Mouse (Mus musculus) ES-Bruce4 (cell line): ENCODE data around the gene Psmf1. TPM values are rescaled to one million over a fixed set of nuclear protein-coding genes. Genes with fewer than 3 reads are reported as not detected.

ENCODE experiments used
- H3K27ac ChIP-seq: 2 replicates; pipeline ENCODE4 v1.5.1; 2012; ENCODE audit warnings: low read length, inconsistent platforms; ENCODE audit not compliant: insufficient read depth
- H3K27me3 ChIP-seq: 2 replicates; pipeline ENCODE4 v1.6.1; 2012; ENCODE audit warnings: mild to moderate bottlenecking, low read length, inconsistent platforms; ENCODE audit not compliant: control insufficient read depth, poor library complexity, insufficient read depth, severe bottlenecking
- H3K36me3 ChIP-seq: 2 replicates; pipeline ENCODE4 v1.6.1; 2012; ENCODE audit warnings: inconsistent platforms, mild to moderate bottlenecking, low read length, moderate library complexity; ENCODE audit not compliant: control insufficient read depth, poor library complexity, insufficient read depth, severe bottlenecking
- H3K4me1 ChIP-seq: one replicate; pipeline ENCODE4 v1.8.1; 2011; ENCODE audit warnings: low read length; ENCODE audit not compliant: control insufficient read depth, insufficient read depth
- H3K4me3 ChIP-seq: 2 replicates; pipeline ENCODE4 v1.5.1; 2011; ENCODE audit warnings: low read depth, mild to moderate bottlenecking, low read length
- H3K9ac ChIP-seq: 2 replicates; pipeline ENCODE4 v1.6.1; 2012; ENCODE audit warnings: low read depth, mild to moderate bottlenecking, inconsistent platforms; ENCODE audit not compliant: poor library complexity, severe bottlenecking
- H3K9me3 ChIP-seq: replicated peaks from 2 replicates; pipeline ENCODE4 v1.6.1; 2012; ENCODE audit warnings: mild to moderate bottlenecking, low read length, inconsistent platforms; ENCODE audit not compliant: control insufficient read depth, poor library complexity, insufficient read depth, severe bottlenecking
- CTCF ChIP-seq: IDR thresholded peaks from one replicate; pipeline ENCODE4 v1.8.1; 2011; ENCODE audit warnings: low read depth, low read length
- EP300 ChIP-seq: IDR thresholded peaks from 2 replicates; pipeline ENCODE4 v1.6.1; 2011; ENCODE audit warnings: low read depth, low read length; ENCODE audit not compliant: insufficient read depth
- POLR2A ChIP-seq: IDR thresholded peaks from one replicate; pipeline ENCODE4 v1.8.1; 2011; ENCODE audit warnings: low read length; ENCODE audit not compliant: insufficient read depth
- polyA plus RNA-seq: library from polyadenylated mRNA; stranded (reverse); fragments of >200 nt; gene quantifications from 2 replicates; pipeline ENCODE4 v1.2.4, GENCODE M21; 2011; ENCODE audit warnings: low read depth; ENCODE audit not compliant: missing spikeins, insufficient read depth, insufficient read length

The Psmf1 gene
- polyA plus RNA-seq: 34.1 and 38.5 TPM in 2 replicates

DNA sequence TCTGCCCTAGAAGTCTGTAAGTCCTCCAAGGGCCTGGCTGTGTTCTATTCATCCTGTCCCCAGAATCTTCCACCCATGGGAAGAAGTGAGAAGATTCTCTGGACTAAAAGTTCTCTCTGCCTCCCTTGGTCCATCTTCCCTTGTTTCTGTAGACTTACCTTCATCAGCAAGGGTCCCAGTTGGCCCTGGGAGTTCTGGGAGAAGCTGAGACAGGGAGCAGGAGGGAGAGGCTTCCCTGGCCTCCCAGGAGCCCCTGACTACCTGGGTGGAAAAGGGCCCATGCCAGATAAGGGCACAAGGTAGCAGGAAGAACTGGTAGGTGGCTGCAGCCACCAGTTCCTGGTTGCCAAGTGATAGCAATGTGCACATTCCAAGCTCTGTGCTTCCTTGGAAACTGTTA lies at the start of gene Psmf1:
Gene Psmf1 (minus strand): TSS at position 342 of the 400 bp plus-strand sequence.
- TF ChIP-seq POLR2A (no peak), CTCF (no peak), EP300 (no peak)
- Histone ChIP-seq H3K9ac (no peak within 1 kb of the TSS), H3K4me3 (no peak within 1 kb of the TSS)

DNA sequence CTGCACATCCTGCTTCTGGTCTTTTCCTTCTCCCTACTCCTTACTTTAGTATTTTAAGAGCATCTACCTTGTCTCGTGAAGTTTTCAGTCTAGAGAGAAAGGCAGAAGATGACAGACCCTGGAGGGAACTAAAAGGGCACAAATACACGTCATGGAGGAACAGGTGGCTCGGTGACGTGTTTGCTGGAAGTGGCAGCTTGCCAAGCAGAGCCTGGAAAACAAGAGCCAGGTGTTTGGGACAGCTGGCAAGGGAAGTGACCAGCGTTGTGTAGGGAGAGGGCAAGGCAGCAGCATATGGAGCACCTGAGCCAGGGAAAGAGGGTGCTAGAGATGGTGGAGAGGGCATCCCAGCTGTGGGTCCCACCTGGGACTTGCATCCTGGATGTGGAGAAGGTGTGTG lies 47.2 kb upstream of the Psmf1 start:
- no peaks in the 10 kb centered on the region for H3K36me3 ChIP-seq
- no peaks in the 10 kb centered on the region for H3K27me3 ChIP-seq
- no peak overlapping the region for H3K4me3 ChIP-seq
- H3K27ac ChIP-seq: no peak overlapping the region
- H3K9me3 ChIP-seq: no peaks in the 10 kb centered on the region
- TF ChIP-seq EP300: no peak
- TF ChIP-seq POLR2A: no peak
- no peak for TF ChIP-seq CTCF
- no peaks in the 10 kb centered on the region for H3K4me1 ChIP-seq
- no peak overlapping the region for H3K9ac ChIP-seq

More for the DNA sequence above, at the start of gene Psmf1:
- Histone ChIP-seq H3K27me3 (no peaks in the 10 kb centered on the region), H3K27ac (no peak within 1 kb of the TSS), H3K4me1 (peaks cover 1% of the 10 kb centered on the region), H3K9me3 (no peaks in the 10 kb centered on the region), H3K36me3 (no peaks in the 10 kb centered on the region)

DNA sequence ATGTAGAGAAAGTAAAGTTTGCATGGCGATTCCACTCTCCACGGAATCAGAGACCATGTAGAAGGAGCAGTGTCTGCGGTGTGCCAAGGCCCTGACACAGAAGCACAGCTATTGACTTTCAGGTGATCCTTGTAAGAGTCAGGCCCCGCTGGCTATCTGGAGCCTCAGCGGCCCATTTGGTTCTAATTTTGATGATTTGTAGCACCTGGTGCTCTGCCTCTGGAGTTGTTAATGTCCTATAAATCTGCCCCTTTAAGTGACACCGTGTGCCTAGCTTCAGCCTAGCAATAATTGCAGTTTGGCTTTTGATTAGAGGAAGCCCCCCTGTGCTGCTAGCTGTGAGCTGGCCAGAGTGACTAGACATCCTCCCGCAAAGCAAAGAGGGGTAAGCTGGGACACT lies 46.2 kb upstream of the Psmf1 start:
- no peaks in the 10 kb centered on the region for H3K4me1 ChIP-seq
- no peak for TF ChIP-seq EP300
- TF ChIP-seq POLR2A: no peak
- no peak for TF ChIP-seq CTCF
- no peak overlapping the region for H3K27ac ChIP-seq
- no peaks in the 10 kb centered on the region for H3K27me3 ChIP-seq
- no peak overlapping the region for H3K4me3 ChIP-seq
- no peak overlapping the region for H3K9ac ChIP-seq
- H3K9me3 ChIP-seq: no peaks in the 10 kb centered on the region
- H3K36me3 ChIP-seq: no peaks in the 10 kb centered on the region

DNA sequence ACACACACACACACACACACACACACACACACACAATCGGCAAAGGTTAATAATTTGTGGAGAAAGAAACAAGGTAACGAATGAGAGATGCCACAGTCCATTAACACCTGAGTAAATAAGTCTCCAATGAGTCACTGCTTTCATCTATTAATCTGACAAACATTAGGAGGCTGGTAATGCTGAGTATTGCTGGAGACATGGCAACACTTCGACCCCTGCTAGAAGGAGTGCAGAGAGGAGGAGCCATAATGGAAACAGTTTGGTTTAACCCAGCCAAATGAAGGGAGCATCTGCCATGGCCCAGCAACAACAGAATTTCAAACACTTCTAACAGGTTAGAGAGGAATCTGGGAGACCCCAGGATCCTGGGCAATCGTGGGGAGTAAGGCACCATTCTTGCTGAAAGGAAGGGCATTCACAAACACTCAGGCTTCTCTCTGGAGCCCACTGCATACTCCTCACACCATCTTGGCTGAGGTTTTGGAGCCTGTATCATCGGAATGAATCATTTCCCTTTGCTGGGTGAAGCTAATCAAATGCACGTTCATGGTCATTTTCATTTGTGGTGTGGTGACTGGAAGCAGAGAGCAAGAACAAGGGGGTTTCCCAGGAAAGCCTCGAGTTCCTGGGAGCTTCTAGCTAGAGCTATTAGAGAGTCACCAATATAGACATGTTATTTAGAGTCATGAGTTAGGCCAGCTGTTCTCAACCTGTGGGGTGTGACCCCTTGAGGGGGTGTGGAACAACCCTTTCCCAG lies 44.4 kb upstream of the Psmf1 start:
- Histone ChIP-seq H3K9me3 (no peaks in the 10 kb centered on the region), H3K4me1 (no peaks in the 10 kb centered on the region), H3K27me3 (no peaks in the 10 kb centered on the region), H3K36me3 (no peaks in the 10 kb centered on the region), H3K27ac (no peak overlapping the region), H3K4me3 (no peak overlapping the region), H3K9ac (no peak overlapping the region)
- TF ChIP-seq EP300 (no peak), CTCF (no peak), POLR2A (no peak)

DNA sequence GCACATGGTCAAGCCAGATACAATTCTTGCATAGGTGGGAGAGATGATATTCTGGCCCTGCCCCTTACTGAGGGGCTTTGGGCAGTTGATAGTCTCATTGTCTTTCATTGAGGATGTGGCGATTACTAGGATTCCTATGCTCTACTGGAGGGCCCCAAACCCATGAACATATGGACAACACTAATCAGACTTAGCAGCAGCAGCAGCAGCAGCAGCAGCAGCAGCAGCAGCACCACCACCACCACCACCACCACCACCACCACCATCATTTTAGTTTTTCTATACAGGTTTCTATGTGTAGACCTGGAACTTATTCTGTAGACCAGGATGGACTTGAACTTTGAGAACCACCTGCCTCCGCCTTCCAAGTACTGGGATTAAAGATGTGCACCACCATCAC lies 39.5 kb upstream of the Psmf1 start:
- TF ChIP-seq EP300: no peak
- TF ChIP-seq POLR2A: no peak
- TF ChIP-seq CTCF: no peak
- no peaks in the 10 kb centered on the region for H3K27me3 ChIP-seq

DNA sequence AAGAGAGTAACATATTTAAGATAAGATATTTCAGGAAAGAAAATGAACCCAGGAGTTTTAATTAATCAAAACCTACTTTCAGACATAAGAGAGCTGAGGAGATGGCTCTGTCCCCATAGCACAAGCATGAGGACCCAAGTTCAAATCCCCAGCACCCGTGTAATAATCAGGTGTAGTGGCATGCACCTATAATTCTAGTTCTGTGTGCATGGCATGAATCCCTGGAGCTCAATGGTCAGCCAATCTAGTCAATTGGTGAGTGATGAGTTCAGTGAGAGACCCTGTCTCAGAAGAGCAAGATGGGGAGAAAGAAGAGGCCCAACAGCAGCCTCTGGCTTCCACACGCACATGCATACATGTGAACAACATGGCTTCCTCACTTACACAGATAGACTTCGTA lies 33.4 kb upstream of the Psmf1 start:
- no peak overlapping the region for H3K9ac ChIP-seq
- no peaks in the 10 kb centered on the region for H3K36me3 ChIP-seq
- no peak overlapping the region for H3K4me3 ChIP-seq
- H3K4me1 ChIP-seq: no peaks in the 10 kb centered on the region
- H3K9me3 ChIP-seq: 0 out of 2 replicates have a peak, but pooled peaks cover 2% of the 10 kb centered on the region
- H3K27me3 ChIP-seq: no peaks in the 10 kb centered on the region
- H3K27ac ChIP-seq: no peak overlapping the region
- no peak for TF ChIP-seq EP300

More for the DNA sequence above, 39.5 kb upstream of the Psmf1 start:
- Histone ChIP-seq H3K36me3 (no peaks in the 10 kb centered on the region), H3K4me3 (no peak overlapping the region), H3K27ac (no peak overlapping the region), H3K9ac (no peak overlapping the region), H3K4me1 (no peaks in the 10 kb centered on the region), H3K9me3 (0 out of 2 replicates have a peak, but pooled peaks cover 2% of the 10 kb centered on the region)
